Mouse (Mus musculus) activated CD4-positive, CD25-positive, alpha-beta regulatory T cell, adult 4 months (primary cell): Measurements from ENCODE around the gene Bcor. TPM values are rescaled to one million over a fixed set of nuclear protein-coding genes. Genes with fewer than 3 reads are reported as not detected.

Experiments used
- ATAC-seq: one replicate; pipeline ENCODE4 v1.8.0; 2017
- polyA plus RNA-seq, 2 experiments: library from polyadenylated mRNA; unstranded; fragments of 100-300 nt; shearing (Covaris generic); gene quantifications; one replicate each; pipeline ENCODE4 v1.2.1; 2017

Bcor gene
- polyA plus RNA-seq, 2 experiments from 2014 or later = 21.6 to 23.6 TPM

- ATAC-seq = peak; percentile 47
Measured at GRCm38 (mm10) chrX:12151269-12151995, 8.7 kb downstream of the Bcor start.

- ATAC-seq = peak; percentile 24
Measured at GRCm38 (mm10) chrX:12150425-12150824, 9.7 kb downstream of the Bcor start.

GRCm38 (mm10) chrX:12146263-12146662, 13.9 kb downstream of the Bcor start:
- ATAC-seq = no peak

DNA sequence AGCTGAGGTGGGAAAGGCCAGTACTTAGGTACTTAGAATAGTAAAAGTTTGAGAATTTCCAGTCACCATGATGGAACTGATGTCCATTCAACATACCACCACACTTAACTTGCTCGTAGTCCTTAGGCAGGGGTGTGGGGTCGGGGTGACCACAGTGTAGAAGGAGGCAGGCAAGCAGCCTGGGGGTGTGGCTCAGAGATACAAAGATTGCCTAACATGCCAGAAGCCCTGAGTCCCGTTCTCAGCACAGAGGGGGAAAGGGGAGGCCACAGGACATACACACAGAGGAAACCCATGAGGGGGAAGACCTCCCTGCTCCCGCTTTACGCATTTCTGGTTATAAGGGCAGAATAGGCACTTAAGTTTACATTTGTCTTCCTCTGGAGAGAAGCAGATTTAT, 17.3 kb downstream of the Bcor start:
- ATAC-seq = no peak

DNA sequence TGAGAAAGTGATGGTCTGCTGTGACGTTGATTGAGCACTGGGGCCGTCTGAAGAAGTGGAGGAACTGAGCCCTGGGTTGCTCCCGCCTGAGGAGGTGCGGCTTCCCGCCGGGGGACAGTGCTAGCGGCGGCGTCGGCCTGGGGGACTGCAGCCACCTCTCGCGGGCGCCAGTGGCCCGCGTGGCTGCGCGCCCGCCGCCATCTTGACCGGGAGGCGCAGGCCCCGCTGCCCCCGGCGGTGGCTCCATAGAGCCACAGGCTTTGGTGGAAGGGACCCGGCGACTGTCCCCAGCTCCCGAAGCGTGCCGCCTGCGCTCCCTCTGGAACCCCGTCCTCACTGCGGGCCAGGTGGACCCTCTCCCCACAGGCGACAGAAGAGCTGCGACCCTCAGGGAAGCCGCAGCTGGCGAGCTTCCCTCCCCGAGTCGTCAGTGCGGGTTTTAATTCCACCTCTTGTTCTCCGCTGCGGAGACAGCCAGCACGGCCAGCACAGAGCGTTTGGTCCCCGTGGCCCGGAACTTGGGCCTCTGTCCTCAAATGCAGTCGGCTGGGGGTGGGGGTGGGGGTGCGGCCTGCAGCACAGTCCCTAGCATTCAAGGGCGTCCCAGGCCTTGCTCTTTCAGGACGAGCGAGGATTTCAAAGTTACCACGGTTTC, 19.9 kb downstream of the Bcor start:
- ATAC-seq = no peak

DNA sequence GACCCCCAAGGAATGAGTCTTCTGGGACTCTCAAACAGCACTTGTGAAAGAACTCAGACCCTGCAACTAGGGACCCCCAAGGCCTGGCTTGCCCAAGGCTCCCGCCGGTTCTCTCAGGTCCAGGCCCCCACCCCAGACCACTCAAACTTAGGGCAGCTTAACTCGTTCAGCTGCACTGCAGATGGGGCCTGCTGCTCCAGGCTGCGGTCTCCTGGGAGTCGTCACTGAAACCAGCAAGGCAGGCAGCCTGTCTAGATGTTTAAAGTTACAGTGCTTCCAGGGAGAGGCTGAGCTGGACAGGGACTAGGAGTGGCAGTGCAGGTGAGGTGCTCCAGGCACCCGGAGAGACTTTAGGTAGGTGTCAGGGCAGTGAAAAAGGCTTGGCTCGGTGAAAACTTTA, 21.9 kb downstream of the Bcor start:
- no peak for ATAC-seq

DNA sequence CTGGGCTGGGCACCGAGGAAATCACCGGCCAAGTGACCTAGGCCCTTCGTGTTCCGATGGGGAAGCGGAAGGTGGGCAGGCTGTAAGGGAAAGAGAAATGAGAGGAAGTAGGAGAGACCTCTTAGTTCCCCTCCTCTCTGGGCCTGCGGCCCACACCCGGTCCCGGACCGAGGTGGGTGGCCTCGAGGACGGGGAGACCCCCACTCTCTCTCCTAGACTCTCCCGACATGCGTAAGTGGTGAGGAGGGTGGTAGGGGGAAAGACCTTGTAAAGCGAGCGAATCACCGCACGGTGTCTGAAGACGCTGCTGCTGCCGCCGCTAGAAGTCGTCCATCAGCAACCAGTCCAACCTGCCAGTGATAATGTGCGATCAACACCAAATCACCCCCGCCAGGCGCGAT, 23.0 kb downstream of the Bcor start:
- no peak for ATAC-seq

DNA sequence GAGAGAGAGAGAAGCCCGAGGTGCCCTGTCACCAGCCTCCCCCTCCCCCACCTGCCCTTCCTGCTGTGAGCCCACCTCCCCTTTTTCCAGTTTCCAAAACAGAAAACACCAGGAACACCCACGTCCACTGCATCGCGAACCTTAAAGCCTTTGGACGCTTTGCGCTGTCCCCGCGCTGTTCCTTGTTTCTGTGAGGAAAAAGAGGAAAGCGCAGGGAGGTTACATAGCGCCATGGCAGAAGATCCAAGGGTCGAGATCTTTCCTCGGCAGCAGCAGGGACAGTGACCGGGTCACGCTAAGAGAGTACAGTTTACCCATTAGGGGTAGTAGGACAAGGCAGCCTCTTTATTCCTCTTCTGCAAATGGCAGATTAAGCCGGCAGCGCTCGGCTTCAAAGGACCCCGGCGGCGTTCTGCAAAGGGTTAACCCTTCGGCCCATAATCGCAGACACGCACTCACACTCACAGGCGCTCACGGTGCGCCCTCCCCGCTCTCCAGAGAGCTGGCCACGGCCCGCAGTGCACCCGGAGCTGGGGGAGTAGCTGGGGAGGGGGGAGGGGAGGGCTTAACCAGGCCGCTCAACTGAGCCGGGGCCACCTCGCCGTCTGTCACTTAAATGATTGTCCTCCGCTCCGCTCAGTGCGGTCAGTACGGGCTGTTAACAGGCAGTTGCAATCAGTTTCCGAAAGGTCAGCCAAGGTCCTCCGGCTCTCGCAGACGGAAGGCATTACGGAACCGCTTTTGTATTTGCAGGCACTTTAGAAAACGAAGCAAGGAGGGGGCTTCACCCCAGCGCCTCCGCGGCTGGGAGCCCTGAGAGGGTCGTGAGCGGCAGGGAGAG, 23.7 kb downstream of the Bcor start:
- no peak for ATAC-seq

GRCm38 (mm10) chrX:12135121-12136111, 24.7 kb downstream of the Bcor start:
- peak; percentile 79 for ATAC-seq

DNA sequence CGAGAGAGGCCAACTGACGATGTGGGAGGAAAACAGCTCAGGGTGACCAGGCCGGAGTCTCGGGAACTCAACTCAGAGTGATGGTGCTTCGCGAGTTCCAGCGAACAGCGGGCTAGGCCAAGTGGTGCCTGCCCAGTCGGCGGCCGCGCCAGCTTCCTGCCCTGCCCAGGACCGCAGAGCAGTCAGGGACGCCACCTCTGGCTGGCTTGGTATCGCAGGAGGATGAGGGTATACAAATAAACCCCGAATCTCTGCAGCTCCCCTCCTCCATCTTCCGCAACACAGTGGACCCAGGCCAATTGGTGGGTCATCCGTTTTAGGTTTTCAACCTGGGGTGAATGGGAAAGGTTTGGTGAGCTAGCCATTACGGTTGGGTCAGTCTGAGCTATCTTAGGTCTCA, 25.6 kb downstream of the Bcor start:
- ATAC-seq = peak; percentile 55

DNA sequence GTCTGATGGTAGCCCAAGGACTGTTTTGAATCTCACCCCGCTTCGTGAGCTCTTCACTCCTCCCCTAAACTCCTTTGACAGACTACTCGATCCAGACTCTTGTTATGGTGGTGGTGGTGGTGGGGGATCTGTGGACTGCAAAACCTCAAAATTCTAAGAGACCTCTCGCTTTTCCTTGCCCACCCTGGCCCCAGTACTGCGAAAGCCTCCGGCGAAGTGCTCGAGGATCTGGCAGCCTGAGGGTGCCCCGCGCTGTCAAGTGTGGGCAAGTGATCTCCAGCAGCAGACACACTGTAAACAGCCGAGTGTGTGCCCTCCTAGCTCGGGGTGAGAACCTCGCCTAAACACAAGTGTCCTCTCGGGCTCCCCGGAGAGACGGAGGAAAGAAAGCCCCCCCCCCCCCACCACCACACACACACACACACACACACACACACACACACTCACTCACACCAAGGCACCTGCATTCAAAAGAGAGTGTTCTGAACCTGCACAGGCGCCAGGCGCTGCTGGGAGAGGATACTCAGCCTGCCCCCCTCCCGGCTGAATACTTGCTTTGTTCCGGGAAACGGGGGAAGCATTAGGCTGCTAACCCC, 26.2 kb downstream of the Bcor start:
- no peak for ATAC-seq

DNA sequence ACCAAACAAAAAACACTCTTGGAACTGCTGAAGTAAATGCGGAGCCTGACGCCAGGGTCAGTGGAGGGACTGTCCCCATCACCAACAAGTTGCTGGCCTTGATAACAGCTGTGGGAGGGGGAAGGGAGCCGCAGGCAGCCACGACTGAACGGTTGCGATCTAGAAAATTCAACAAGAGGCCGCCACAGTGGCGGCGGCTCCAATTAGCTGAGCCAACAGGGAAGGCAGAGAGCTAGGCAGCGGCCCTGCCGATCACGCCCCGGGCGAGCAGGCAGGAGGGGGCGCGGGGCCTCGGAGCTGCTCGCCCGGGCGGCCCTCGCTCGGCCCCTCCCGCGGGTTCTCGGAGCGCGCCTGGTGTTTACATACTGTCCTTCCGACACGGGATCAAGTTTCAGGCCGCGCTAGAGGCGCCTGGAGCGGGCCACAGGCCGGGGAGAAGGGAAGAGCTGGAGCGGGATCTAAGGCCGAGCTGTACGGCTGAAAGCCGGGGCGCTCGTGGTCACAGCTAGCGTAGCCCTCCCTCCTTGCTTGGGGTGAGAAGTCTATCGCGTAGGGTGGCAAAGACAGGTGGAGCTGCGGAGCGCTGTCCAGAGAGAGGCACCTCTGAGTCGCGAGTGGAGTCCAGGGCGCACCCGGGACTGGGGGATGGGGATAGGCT, 26.8 kb downstream of the Bcor start:
- ATAC-seq = no peak

- no peak for ATAC-seq
Measured at GRCm38 (mm10) chrX:12132541-12133177, 27.5 kb downstream of the Bcor start.

GRCm38 (mm10) chrX:12129828-12130809, 30.0 kb downstream of the Bcor start:
- ATAC-seq = no peak

- ATAC-seq = peak; percentile 78
Measured at GRCm38 (mm10) chrX:12129230-12129629, 30.9 kb downstream of the Bcor start.

DNA sequence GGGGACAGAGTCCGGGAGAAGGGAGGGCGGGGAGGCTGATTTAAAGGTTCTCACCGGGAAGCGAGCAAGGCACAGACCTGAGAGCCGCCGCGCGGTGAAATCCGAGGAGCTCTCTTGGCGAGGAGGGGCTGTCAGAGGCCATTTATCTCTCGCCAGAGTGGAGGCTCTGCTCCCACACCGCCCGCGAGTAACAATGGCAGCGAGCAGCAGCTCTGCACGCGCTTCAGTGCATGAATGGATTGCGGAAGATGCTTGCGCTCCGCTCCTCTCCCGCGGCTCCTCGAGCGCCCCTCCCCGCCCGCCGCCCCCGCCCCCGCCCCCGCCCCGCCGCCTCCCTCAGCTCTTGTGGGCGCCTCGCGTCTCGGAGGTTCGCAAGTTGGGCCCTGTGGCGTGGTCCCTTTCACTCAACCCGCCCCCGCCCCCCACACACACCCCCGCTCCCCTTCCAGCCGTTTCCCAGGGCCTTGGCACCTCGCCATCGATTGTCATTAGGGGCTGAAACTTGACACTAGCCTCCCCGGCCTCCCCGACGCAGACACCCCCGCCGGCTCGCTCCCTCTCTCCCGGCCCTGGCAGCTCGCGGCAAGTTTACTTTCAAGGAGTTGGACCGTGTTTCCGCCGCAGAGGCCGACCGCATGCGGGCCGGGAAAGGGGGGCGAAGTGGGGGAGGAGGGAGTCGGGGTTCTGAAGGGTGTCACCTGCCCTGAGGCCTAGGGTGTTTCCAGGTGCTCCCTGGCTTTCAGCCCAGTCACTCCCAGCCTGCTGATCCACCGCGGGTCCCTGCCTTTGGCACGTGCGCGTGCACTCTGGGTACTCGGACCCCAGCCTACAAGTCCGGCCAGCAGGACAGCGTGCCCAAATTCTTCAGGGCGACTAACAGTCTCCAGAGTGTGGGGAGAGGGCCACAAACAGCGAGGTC, 31.7 kb downstream of the Bcor start:
- ATAC-seq = peak; percentile 25

- ATAC-seq = no peak
Measured at GRCm38 (mm10) chrX:12127799-12128164, 32.4 kb downstream of the Bcor start.

DNA sequence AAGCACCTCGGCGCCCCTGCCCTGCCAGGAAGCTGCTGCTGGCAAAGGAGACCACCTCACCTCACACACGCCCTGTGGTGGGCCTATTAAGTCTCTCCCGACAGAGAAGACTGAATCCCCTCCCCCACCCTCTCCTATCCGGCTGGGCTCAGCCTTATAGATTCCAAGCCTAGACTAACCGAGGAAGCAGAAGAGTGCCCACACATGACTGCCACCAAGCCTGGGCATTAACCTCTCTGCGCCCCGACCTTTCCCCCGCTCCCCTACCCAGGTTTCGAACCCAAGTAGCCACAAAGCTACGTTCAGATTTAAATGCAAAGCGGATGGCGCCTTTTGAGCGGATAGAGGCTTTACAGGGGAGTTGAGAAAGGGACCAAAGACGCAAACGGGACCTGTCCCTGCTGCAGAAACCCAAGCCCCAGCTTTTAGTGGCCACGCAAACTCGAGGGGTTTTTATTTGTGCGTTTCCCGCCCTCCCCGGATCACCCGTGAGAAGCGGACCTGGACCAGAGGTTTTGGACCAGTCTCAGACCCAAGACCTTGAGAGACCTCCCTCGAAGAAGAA, 33.0 kb downstream of the Bcor start:
- no peak for ATAC-seq
